Mouse (Mus musculus): Measurements from ENCODE around the gene Cdkn1c.

Gene Cdkn1c

GRCm38 (mm10) chr7:143473347-143474101 lies 12.7 kb upstream of the Cdkn1c start, which contains the start of gene Slc22a18:
Slc22a18 (plus strand) TSS chr7:143473736.
- DNase-seq (ENCODE audit: low read depth in 2 of 2, low spot score in 2 of 2) = no peak

GRCm38 (mm10) chr7:143469946-143470345 lies 9.1 kb upstream of the Cdkn1c start:
- DNase-seq (ENCODE audit: low read depth in 2 of 2, low spot score in 2 of 2) = peak; percentile 31 to 43

DNA sequence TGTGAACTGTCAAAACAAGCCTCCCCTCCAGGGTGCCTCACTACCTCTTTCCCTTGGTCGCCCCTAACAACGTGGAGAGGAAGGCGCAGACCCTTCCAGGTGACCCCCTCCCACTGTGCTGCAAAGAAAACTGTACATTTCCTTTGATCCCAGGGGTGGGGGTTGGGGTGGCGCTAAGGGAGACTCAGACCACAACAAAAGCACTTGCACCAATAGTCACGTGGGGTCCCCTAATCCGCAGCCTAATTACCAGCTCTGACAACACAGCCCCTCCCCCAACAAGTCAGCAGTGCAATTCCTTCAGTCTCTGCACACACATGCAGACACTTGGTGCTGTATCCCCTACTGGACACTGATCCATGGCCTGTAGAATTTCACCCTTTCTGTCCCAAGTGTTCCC lies 6.9 kb upstream of the Cdkn1c start:
- DNase-seq (ENCODE audit: low read depth in 2 of 2, low spot score in 2 of 2) = no peak

DNA sequence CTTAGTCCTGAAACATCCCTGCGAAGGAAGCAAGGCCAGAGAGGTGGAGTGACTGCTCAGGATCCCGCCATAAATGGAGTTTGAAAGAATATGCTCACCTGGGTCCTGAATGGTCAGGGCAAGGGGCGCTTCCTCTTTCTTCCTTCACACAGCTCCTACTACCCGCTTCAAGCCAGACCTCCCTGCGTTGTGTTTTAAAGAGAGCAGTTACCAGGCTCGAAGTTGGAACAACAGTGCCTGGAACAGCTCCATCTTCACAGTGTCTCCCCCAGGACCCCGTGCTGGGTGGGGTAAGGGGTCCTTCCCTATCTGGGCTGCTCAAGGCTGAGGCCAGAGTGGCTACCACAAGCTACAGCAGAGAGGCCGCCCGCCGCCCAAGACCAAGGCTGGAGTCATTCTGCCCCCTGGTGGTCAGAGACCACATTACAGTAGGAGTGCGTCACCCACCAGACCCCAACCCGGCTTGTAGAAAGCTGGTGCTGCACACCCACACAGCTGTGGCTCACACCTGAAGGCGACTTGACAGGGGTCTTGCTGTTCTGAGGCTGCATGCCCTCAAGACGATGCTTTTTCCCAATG lies 5.3 kb upstream of the Cdkn1c start:
- DNase-seq (ENCODE audit: low read depth in 2 of 2, low spot score in 2 of 2) = peak; percentile 66 to 72

DNA sequence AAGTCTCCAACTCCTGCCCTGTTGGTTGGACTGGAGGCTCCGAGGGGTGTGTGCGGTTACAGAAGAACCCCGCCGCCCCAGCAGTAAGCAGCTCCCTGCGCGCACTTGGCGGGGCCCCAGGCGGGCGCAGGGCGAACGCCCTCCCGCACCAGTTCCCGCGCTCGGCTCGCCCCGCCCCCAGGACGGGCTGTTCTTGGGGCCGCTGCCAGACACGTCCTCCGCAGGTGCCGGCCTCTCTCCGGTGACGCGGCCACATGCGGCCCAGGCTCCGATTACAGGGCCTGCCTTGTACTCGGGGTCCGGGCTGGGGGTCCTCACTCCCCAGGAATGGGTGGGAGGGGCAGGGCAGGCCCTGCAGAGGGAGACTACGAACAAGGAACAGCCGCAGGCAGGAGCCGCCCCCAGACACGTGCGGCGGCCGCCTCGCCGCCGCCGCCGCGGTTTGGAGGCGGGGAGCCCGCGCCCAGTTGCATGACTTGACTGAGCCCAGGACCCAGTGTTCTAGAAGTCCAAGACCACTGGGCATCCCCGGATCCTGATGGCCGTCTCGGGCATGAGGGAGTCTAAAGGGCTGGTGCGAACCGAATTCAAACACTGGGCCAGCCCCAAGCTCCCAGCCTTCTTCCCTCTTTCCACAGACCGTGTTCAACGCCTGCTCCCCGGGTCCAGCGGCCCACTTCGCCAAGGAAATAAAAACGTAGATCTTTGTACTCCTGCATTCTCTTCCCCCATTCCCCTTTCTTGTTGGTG lies 4.1 kb upstream of the Cdkn1c start:
- peak in 1 of 2 experiments; percentile 20 for DNase-seq (ENCODE audit: low read depth in 2 of 2, low spot score in 2 of 2)

DNA sequence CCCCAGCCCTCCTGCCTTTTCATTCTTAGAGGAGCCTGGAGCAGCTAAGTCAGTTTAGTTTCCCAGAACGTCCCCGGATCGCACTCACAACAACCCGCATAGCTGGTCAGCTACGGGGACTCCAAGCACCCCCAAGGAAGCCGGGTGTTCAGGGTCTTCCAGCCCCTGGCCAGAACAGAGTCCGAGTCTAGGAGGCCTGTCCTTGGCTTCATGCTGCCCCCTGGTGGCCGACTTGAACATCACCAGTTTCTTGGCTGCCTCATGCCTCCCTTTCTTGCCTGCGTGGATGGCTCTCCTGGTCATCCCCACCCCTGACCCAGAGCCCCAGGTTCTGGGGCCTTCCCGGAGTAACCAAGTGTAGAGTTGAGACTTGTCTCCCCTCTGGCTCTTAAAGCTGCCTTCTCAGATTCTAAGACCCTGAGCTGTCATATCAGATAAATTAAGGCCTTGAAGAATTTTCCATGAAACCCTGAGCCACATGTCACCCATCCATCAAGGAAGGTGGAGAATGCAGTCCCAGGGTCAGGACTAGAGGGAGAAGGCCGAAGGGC lies 3.1 kb upstream of the Cdkn1c start:
- peak; percentile 46 to 59 for DNase-seq (ENCODE audit: low read depth in 2 of 2, low spot score in 2 of 2)

- no peak for DNase-seq (ENCODE audit: low read depth in 2 of 2, low spot score in 2 of 2)
These were observed 1.7 kb upstream of the Cdkn1c start for GRCm38 (mm10) chr7:143462516-143462915.

GRCm38 (mm10) chr7:143461920-143462319 lies 1.1 kb upstream of the Cdkn1c start:
- no peak for DNase-seq (ENCODE audit: low read depth in 2 of 2, low spot score in 2 of 2)

- no peak for DNase-seq (ENCODE audit: low read depth in 2 of 2, low spot score in 2 of 2)
These were observed 532 bp upstream of the Cdkn1c start for GRCm38 (mm10) chr7:143461294-143461870.

- no peak for DNase-seq (ENCODE audit: low read depth in 2 of 2, low spot score in 2 of 2)
These were observed 524 bp downstream of the Cdkn1c start for GRCm38 (mm10) chr7:143460217-143460834.

GRCm38 (mm10) chr7:143459332-143460211 lies 1.3 kb downstream of the Cdkn1c start:
- DNase-seq (ENCODE audit: low read depth in 2 of 2, low spot score in 2 of 2) = no peak

- DNase-seq (ENCODE audit: low read depth in 2 of 2, low spot score in 2 of 2) = no peak
These were observed 1.9 kb downstream of the Cdkn1c start for GRCm38 (mm10) chr7:143458963-143459331.

- DNase-seq (ENCODE audit: low read depth in 2 of 2, low spot score in 2 of 2) = no peak
These were observed 13.7 kb downstream of the Cdkn1c start for GRCm38 (mm10) chr7:143447130-143447529.

GRCm38 (mm10) chr7:143445651-143446460 lies 15.0 kb downstream of the Cdkn1c start:
- DNase-seq (ENCODE audit: low read depth in 2 of 2, low spot score in 2 of 2) = no peak

- DNase-seq (ENCODE audit: low read depth in 2 of 2, low spot score in 2 of 2) = no peak
These were observed 15.7 kb downstream of the Cdkn1c start for GRCm38 (mm10) chr7:143444955-143445648.

- no peak for DNase-seq (ENCODE audit: low read depth in 2 of 2, low spot score in 2 of 2)
These were observed 16.3 kb downstream of the Cdkn1c start for GRCm38 (mm10) chr7:143444580-143444954.

GRCm38 (mm10) chr7:143438965-143439364 lies 21.9 kb downstream of the Cdkn1c start:
- DNase-seq (ENCODE audit: low read depth in 2 of 2, low spot score in 2 of 2) = no peak

- no peak for DNase-seq (ENCODE audit: low read depth in 2 of 2, low spot score in 2 of 2)
These were observed 22.8 kb downstream of the Cdkn1c start for GRCm38 (mm10) chr7:143437894-143438581.

Data from CD8-positive naive resting alpha-beta T cell, adult 2 months (primary cell).